Mouse (Mus musculus) liver, postnatal 0 days (tissue): Measurements from ENCODE around the gene Epop. TPM values are rescaled to one million over a fixed set of nuclear protein-coding genes. Genes with fewer than 3 reads are reported as not detected.
"Not testable (repeated sequence)": the region's sequence is repeated elsewhere in the genome, so short reads cannot be mapped to it uniquely, and the experiment has no call there.

ENCODE experiments used
- ATAC-seq: fragments of 200-750 bp; cut with Nextera tagmentation; 2 replicates; pipeline ENCODE4 v1.8.0; 2017; ENCODE audit warnings: mild to moderate bottlenecking, moderate library complexity
- DNase-seq: peaks from one replicate; pipeline ENCODE4 v3.0.0-alpha.2; 2016
- H3K27ac ChIP-seq: fragments of 300-500 bp; sonication (generic); 2 replicates; pipeline ENCODE4 v1.5.1; 2014; ENCODE audit warnings: antibody characterized with exemption, moderate library complexity, mild to moderate bottlenecking, low read depth
- H3K27me3 ChIP-seq: fragments of 300-500 bp; sonication (generic); 2 replicates; pipeline ENCODE4 v1.6.1; 2014; ENCODE audit warnings: low read length, control low read depth, mixed read lengths; ENCODE audit not compliant: insufficient read depth
- H3K36me3 ChIP-seq: fragments of 300-500 bp; sonication (generic); replicated peaks from 2 replicates; pipeline ENCODE4 v1.6.1; 2014; ENCODE audit warnings: mild to moderate bottlenecking, control low read depth, low read length, moderate library complexity, mixed read lengths; ENCODE audit not compliant: insufficient read depth
- H3K4me1 ChIP-seq: fragments of 300-500 bp; sonication (generic); 2 replicates; pipeline ENCODE4 v1.6.1; 2014; ENCODE audit warnings: antibody characterized with exemption, mild to moderate bottlenecking, control low read depth; ENCODE audit not compliant: insufficient read depth
- H3K4me2 ChIP-seq: fragments of 300-500 bp; sonication (generic); 2 replicates; pipeline ENCODE4 v1.6.1; 2014; ENCODE audit warnings: low read depth, mild to moderate bottlenecking, low read length, moderate library complexity, mixed read lengths
- H3K4me3 ChIP-seq: fragments of 300-500 bp; sonication (generic); 2 replicates; pipeline ENCODE4 v1.5.1; 2014; ENCODE audit warnings: low read depth, low read length
- H3K9ac ChIP-seq: fragments of 300-500 bp; sonication (generic); replicated peaks from 2 replicates; pipeline ENCODE4 v1.6.1; 2014; ENCODE audit warnings: mild to moderate bottlenecking, moderate library complexity
- H3K9me3 ChIP-seq: fragments of 300-500 bp; sonication (generic); 2 replicates; pipeline ENCODE4 v1.6.1; 2016; ENCODE audit warnings: mild to moderate bottlenecking, control low read depth, low read length, mixed read lengths
- CTCF ChIP-seq: sonication (generic); IDR thresholded peaks from 2 replicates; pipeline ENCODE4 v1.5.1; 2016; ENCODE audit warnings: antibody characterized with exemption, low read depth
- EP300 ChIP-seq: IDR thresholded peaks from 2 replicates; pipeline ENCODE4 v1.6.1; 2016; ENCODE audit warnings: antibody characterized with exemption, low read depth, mild to moderate bottlenecking
- WGBS: fragments of 180-500 bp; shearing (Covaris S2); extraction: QIAGEN DNeasy Blood & Tissue Kit; methylation state at CpG from one replicate; pipeline ENCODE4 v1.1.7; 2014; ENCODE audit not compliant: insufficient replicate concordance; 5-methylcytosine and 5-hydroxymethylcytosine counted together
- polyA plus RNA-seq: library from polyadenylated mRNA; unstranded; fragments of >200 nt; fragmentation: Nextera tagmentation; extraction: Ambion mirVana; gene quantifications from 2 replicates; pipeline ENCODE4 v1.2.1, GENCODE M21; 2015

The Epop gene
- polyA plus RNA-seq, 1 experiment from 2014 or later = 1.1 TPM

DNA sequence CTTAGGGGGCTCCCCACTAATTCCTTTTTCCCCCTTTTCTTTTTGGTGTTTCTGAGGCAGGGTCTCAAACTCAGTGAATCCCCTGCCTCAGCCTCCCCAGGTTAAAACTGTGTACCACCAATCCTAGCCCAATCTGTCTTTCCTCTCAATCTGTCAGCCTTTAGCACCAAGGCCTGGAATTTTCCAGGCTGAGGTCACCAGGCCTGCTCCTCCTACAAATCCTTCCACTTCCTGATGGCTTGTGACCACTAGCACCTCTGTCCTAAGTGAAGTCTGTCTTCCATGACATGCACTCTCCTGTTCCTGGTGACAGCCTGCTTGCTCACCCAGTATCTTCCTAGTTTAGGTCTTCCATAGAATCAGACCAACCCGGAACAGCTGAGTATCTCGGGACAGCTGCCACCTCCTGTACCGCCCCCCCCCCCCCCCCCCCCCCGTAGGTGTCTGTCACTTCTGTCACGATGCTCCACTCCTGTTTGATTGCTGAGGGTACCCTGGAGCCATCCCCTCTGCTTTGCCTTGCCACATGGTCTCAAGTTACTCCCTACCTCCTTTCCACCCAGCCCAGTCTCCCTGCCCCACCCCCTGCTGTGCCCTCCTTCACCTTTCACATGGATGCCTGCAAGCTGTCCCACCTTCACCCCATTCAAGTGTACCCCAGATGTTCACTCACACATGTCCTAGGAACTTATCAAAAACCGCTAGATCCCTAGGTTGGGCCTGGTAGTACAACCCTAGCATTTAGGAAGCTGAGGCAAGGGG, 27.9 kb upstream of the Epop start:
- H3K4me3 ChIP-seq = no peak overlapping the region
- 49% methylated on average over 5 of the region's 6 CpGs for WGBS
- no peaks in the 10 kb centered on the region for H3K9me3 ChIP-seq
- no peak overlapping the region for H3K4me2 ChIP-seq
- H3K4me1 ChIP-seq = peaks cover 29% of the 10 kb centered on the region
- TF ChIP-seq CTCF (no peak), EP300 (no peak)
- H3K36me3 ChIP-seq = no peaks in the 10 kb centered on the region
- DNase-seq (no peak), ATAC-seq (no peak)
- peaks cover 24% of the 10 kb centered on the region for H3K27me3 ChIP-seq
- no peak overlapping the region for H3K9ac ChIP-seq
- no peak overlapping the region for H3K27ac ChIP-seq

DNA sequence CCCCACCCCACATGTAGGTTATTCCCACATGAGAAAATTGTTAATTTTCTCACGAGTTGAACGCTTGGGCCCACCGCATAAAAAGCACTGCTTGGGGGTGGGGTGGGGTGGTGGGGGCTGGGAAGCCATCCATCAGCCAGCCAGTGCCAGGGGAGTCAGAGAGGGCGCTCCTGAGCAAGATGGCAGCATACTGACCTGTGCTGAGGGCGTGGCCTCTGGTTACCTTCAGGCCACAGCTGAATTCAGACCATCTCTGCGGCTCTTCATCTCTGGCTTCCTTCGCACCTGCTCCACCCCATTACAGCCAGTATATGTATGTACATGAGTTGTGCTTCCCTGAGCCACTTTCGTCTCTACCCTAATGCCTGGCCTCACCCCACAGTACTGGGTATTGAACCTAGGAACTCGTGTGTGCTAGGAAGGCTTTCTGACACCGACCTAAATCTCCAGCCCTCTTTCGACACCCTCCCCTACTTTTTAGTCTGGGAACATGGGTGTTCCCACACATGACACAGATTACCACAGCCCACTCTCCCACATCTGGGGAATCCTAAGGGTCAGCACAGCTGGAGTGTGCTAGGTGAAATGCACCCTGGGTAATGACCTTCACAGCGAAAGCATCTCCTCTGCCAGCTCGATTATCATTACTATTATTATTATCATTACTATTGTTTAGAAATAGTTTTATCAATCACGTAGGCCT, 26.9 kb upstream of the Epop start:
- DNase-seq (no peak), ATAC-seq (no peak)
- TF ChIP-seq EP300 = no peak
- no peak for TF ChIP-seq CTCF
- no peak overlapping the region for H3K9ac ChIP-seq
- no peaks in the 10 kb centered on the region for H3K36me3 ChIP-seq
- H3K27ac ChIP-seq = no peak overlapping the region
- peaks cover 21% of the 10 kb centered on the region for H3K4me1 ChIP-seq
- H3K4me3 ChIP-seq = no peak overlapping the region
- no peak overlapping the region for H3K4me2 ChIP-seq
- WGBS = 80% methylated on average over 14 of the region's 14 CpGs
- no peaks in the 10 kb centered on the region for H3K9me3 ChIP-seq
- H3K27me3 ChIP-seq = peaks cover 14% of the 10 kb centered on the region

DNA sequence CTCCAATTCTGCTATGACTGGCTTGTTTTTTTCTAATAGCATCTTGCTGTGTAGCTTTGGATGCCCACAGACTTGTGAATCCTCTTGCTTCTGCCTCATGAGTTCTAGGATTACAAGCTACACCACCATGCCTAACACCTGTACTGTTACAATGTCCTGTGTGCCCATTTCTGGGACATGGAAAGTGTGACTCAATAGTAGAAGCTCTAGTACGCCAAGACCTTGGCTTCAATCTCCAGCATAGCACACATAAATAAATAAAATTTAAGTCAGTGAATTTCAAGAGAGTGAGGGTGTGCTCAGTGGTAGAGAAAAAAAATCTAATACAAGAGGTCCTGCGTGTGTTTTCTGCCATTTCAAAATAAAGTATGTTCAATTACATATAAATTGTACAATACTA, 24.7 kb upstream of the Epop start:
- H3K36me3 ChIP-seq = no peaks in the 10 kb centered on the region
- H3K9me3 ChIP-seq = no peaks in the 10 kb centered on the region
- H3K27me3 ChIP-seq = peaks cover under 1% of the 10 kb centered on the region; the same call in 1 of the 2 replicates
- H3K4me1 ChIP-seq = peaks cover 6% of the 10 kb centered on the region
- TF ChIP-seq CTCF = no peak
- no peak for TF ChIP-seq EP300
- no peak overlapping the region for H3K4me2 ChIP-seq
- ATAC-seq = no peak
- no peak overlapping the region for H3K4me3 ChIP-seq
- DNase-seq = no peak
- H3K27ac ChIP-seq = no peak overlapping the region
- no peak overlapping the region for H3K9ac ChIP-seq
- WGBS = 78% methylated on average over 2 of the region's 2 CpGs

DNA sequence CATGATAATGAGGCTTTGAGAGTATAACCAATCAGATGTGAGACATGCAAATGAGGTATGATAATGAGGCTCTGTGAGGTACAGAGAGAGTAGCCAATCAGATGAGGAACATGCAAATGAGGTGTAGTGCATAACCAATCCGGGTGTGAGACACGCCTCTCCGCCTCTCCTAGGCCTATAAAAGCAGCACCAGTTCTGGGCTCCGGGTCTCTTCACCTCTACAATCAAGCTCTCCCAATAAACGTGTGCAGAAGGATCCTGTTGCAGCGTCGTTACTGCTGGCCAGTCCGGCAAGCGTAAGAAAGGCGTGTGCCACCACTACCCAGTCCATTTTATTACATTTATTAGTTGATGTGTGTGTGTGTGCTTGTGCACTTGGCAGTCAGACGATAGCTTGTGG, 23.9 kb upstream of the Epop start:
- not testable (repeated sequence) for H3K36me3 ChIP-seq, H3K4me3 ChIP-seq, H3K4me1 ChIP-seq, H3K9ac ChIP-seq, DNase-seq, H3K4me2 ChIP-seq, H3K27me3 ChIP-seq, H3K9me3 ChIP-seq, H3K27ac ChIP-seq, ATAC-seq
- WGBS = 89% methylated on average over 11 of the region's 11 CpGs

DNA sequence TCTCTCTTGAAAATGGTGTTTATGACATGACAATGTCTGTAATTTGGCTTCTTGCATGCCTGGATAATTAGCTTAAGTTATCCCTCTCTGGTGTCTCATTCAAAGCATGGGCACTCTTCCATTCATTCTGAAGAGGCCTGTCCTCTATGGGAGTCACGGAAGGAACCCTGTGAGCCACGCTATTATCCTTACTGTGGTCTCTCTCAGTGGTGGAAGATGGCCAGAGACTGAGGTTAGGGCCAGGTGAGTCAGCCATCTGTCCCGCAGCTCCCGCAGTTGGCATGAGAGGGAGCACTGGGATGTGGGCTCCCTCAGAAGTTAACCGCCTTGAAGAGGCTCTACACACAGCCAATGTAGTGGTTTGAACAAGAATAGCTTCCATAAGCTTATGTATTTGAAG, 20.8 kb upstream of the Epop start:
- DNase-seq = no peak
- Histone ChIP-seq H3K4me2 (no peak overlapping the region), H3K9me3 (no peaks in the 10 kb centered on the region), H3K9ac (no peak overlapping the region), H3K4me1 (no peaks in the 10 kb centered on the region), H3K4me3 (no peak overlapping the region), H3K36me3 (no peaks in the 10 kb centered on the region), H3K27ac (no peak overlapping the region), H3K27me3 (no peaks in the 10 kb centered on the region; the same call in 1 of the 2 replicates)
- 66% methylated on average over 5 of the region's 5 CpGs for WGBS
- no peak for ATAC-seq
- no peak for TF ChIP-seq CTCF
- TF ChIP-seq EP300 = no peak

DNA sequence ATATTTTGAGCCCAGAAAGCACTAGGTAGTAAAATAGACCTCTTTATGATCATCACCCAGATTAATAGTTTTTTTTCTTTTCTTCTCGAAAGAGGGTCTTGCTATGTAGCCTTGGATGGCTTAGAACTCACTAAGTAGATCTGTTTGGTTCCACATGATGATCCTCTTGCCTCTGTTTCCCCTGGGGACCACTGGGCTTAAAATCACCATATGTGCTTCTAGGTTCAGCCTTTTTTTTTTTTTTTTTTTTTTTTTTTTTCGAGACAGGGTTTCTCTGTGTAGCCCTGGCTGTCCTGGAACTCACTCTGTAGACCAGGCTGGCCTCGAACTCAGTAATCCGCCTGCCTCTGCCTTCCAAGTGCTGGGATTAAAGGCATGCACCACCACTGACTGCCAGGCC, 19.0 kb upstream of the Epop start:
- not testable (repeated sequence) for H3K27ac ChIP-seq, H3K4me1 ChIP-seq, H3K27me3 ChIP-seq, H3K9ac ChIP-seq, H3K4me2 ChIP-seq, DNase-seq, ATAC-seq, H3K9me3 ChIP-seq, H3K4me3 ChIP-seq, H3K36me3 ChIP-seq
- WGBS = 82% methylated on average over 3 of the region's 4 CpGs
